Mouse (Mus musculus): ENCODE results near the gene Bnipl. TPM values are rescaled to one million over a fixed set of nuclear protein-coding genes. Genes with fewer than 3 reads are reported as not detected.
"Not testable (repeated sequence)": the region's sequence is repeated elsewhere in the genome, so short reads cannot be mapped to it uniquely, and the experiment has no call there.

The Bnipl gene
- polyA plus RNA-seq, 1 experiment from 2014 or later, result 0.38 TPM

GRCm38 (mm10) chr3:95218466-95219137, 32.4 kb downstream of the Bnipl start:
- Histone ChIP-seq H3K9me3 (no peaks in the 10 kb centered on the region), H3K27ac (replicated peaks) (peak overlapping the region; percentile 98), H3K36me3 (peaks cover 61% of the 10 kb centered on the region), H3K4me2 (replicated peaks) (peak overlapping the region; percentile 53), H3K9ac (replicated peaks) (no peak overlapping the region), H3K4me1 (peaks cover 9% of the 10 kb centered on the region), H3K27me3 (no peaks in the 10 kb centered on the region), H3K4me3 (peak overlapping the region; percentile 63; the same call in 1 of the 2 replicates)
- no peak for ATAC-seq (ENCODE audit: low FRiP score, low read depth)
- 79% methylated on average over 6 of the region's 6 CpGs for WGBS

GRCm38 (mm10) chr3:95217255-95218134, 33.5 kb downstream of the Bnipl start, which contains the start of gene Gabpb2:
Gene Gabpb2 (minus strand): TSS chr3:95217916.
- Histone ChIP-seq H3K4me1 (peaks cover 8% of the 10 kb centered on the region), H3K36me3 (peaks cover 52% of the 10 kb centered on the region), H3K4me2 (replicated peaks) (peak within 1 kb of the TSS; percentile 53), H3K27ac (replicated peaks) (peak within 1 kb of the TSS; percentile 98), H3K4me3 (peak within 1 kb of the TSS; percentile 63), H3K9ac (replicated peaks) (peak within 1 kb of the TSS; percentile 84), H3K27me3 (no peaks in the 10 kb centered on the region), H3K9me3 (no peaks in the 10 kb centered on the region)
- under 1% methylated on average over 56 of the region's 56 CpGs for WGBS
- peak; percentile 89 for ATAC-seq (ENCODE audit: low FRiP score, low read depth)

- WGBS, result 19% methylated on average over 4 of the region's 4 CpGs
- Histone ChIP-seq H3K27ac (replicated peaks) (peak overlapping the region; percentile 98; the same call in 1 of the 2 replicates), H3K4me1 (peaks cover 8% of the 10 kb centered on the region), H3K4me3 (peak overlapping the region; percentile 63), H3K9ac (replicated peaks) (peak overlapping the region; percentile 84), H3K36me3 (peaks cover 53% of the 10 kb centered on the region), H3K4me2 (replicated peaks) (peak overlapping the region; percentile 53), H3K27me3 (no peaks in the 10 kb centered on the region), H3K9me3 (no peaks in the 10 kb centered on the region)
- ATAC-seq (ENCODE audit: low FRiP score, low read depth), result no peak; the same call in 1 of the 2 replicates
These were observed 34.2 kb downstream of the Bnipl start for GRCm38 (mm10) chr3:95216655-95217254.

GRCm38 (mm10) chr3:95213609-95213975, 37.4 kb downstream of the Bnipl start:
- ATAC-seq (ENCODE audit: low FRiP score, low read depth), result no peak
- peaks cover 37% of the 10 kb centered on the region for H3K36me3 ChIP-seq
- H3K27ac ChIP-seq (replicated peaks), result no peak overlapping the region
- H3K9me3 ChIP-seq, result no peaks in the 10 kb centered on the region
- H3K9ac ChIP-seq (replicated peaks), result no peak overlapping the region
- H3K4me2 ChIP-seq (replicated peaks), result no peak overlapping the region
- H3K4me1 ChIP-seq, result peaks cover 8% of the 10 kb centered on the region
- no peak overlapping the region for H3K4me3 ChIP-seq
- WGBS, result 100% methylated on average over 1 of the region's 1 CpGs
- no peaks in the 10 kb centered on the region for H3K27me3 ChIP-seq

- 96% methylated on average over 7 of the region's 10 CpGs for WGBS
- not testable (repeated sequence) for H3K9me3 ChIP-seq; H3K9ac ChIP-seq (replicated peaks); H3K4me3 ChIP-seq; H3K4me2 ChIP-seq (replicated peaks); ATAC-seq (ENCODE audit: low FRiP score, low read depth); H3K27ac ChIP-seq (replicated peaks); H3K4me1 ChIP-seq; H3K27me3 ChIP-seq
- H3K36me3 ChIP-seq, result peaks cover 43% of the 10 kb centered on the region
These were observed 37.9 kb downstream of the Bnipl start for GRCm38 (mm10) chr3:95212889-95213608.

- Histone ChIP-seq H3K4me3 (no peak overlapping the region), H3K4me2 (replicated peaks) (no peak overlapping the region), H3K4me1 (no peaks in the 10 kb centered on the region), H3K27ac (replicated peaks) (no peak overlapping the region), H3K36me3 (peaks cover 59% of the 10 kb centered on the region), H3K9ac (replicated peaks) (no peak overlapping the region), H3K9me3 (no peaks in the 10 kb centered on the region), H3K27me3 (no peaks in the 10 kb centered on the region)
- 50% methylated on average over 2 of the region's 2 CpGs for WGBS
- ATAC-seq (ENCODE audit: low FRiP score, low read depth), result no peak
These were observed 40.4 kb downstream of the Bnipl start for GRCm38 (mm10) chr3:95210585-95210984.

- Histone ChIP-seq H3K27me3 (no peaks in the 10 kb centered on the region), H3K4me2 (replicated peaks) (no peak overlapping the region), H3K36me3 (peaks cover 63% of the 10 kb centered on the region), H3K9ac (replicated peaks) (no peak overlapping the region), H3K27ac (replicated peaks) (no peak overlapping the region), H3K4me3 (no peak overlapping the region), H3K9me3 (no peaks in the 10 kb centered on the region), H3K4me1 (no peaks in the 10 kb centered on the region)
- 90% methylated on average over 4 of the region's 4 CpGs for WGBS
- no peak for ATAC-seq (ENCODE audit: low FRiP score, low read depth)
These were observed 42.7 kb downstream of the Bnipl start for GRCm38 (mm10) chr3:95208286-95208685.

GRCm38 (mm10) chr3:95203880-95204279, 47.1 kb downstream of the Bnipl start:
- Histone ChIP-seq H3K27ac (replicated peaks) (no peak overlapping the region), H3K4me1 (no peaks in the 10 kb centered on the region), H3K27me3 (no peaks in the 10 kb centered on the region), H3K9ac (replicated peaks) (no peak overlapping the region), H3K36me3 (peaks cover 81% of the 10 kb centered on the region), H3K9me3 (no peaks in the 10 kb centered on the region), H3K4me2 (replicated peaks) (no peak overlapping the region), H3K4me3 (no peak overlapping the region)
- WGBS, result 91% methylated on average over 6 of the region's 6 CpGs
- ATAC-seq (ENCODE audit: low FRiP score, low read depth), result no peak

GRCm38 (mm10) chr3:95200562-95200961, 50.4 kb downstream of the Bnipl start:
- no peaks in the 10 kb centered on the region for H3K4me1 ChIP-seq
- no peak overlapping the region for H3K4me3 ChIP-seq
- WGBS, result 81% methylated on average over 2 of the region's 2 CpGs
- H3K9me3 ChIP-seq, result no peaks in the 10 kb centered on the region
- no peak overlapping the region for H3K4me2 ChIP-seq (replicated peaks)
- H3K36me3 ChIP-seq, result peaks cover 87% of the 10 kb centered on the region
- no peak overlapping the region for H3K9ac ChIP-seq (replicated peaks)
- no peak overlapping the region for H3K27ac ChIP-seq (replicated peaks)
- H3K27me3 ChIP-seq, result no peaks in the 10 kb centered on the region
- no peak for ATAC-seq (ENCODE audit: low FRiP score, low read depth)

- peaks cover 87% of the 10 kb centered on the region for H3K36me3 ChIP-seq
These were observed 50.9 kb downstream of the Bnipl start for GRCm38 (mm10) chr3:95200132-95200531.

GRCm38 (mm10) chr3:95199101-95199500, 51.9 kb downstream of the Bnipl start:
- no peak for ATAC-seq (ENCODE audit: low FRiP score, low read depth)
- Histone ChIP-seq H3K4me2 (replicated peaks) (no peak overlapping the region), H3K4me1 (no peaks in the 10 kb centered on the region), H3K36me3 (peaks cover 86% of the 10 kb centered on the region), H3K27me3 (no peaks in the 10 kb centered on the region), H3K4me3 (no peak overlapping the region), H3K9ac (replicated peaks) (no peak overlapping the region), H3K9me3 (no peaks in the 10 kb centered on the region), H3K27ac (replicated peaks) (no peak overlapping the region)
- WGBS, result 79% methylated on average over 1 of the region's 1 CpGs

More at GRCm38 (mm10) chr3:95200132-95200531, 50.9 kb downstream of the Bnipl start:
- Histone ChIP-seq H3K27ac (replicated peaks) (no peak overlapping the region), H3K27me3 (no peaks in the 10 kb centered on the region), H3K9me3 (no peaks in the 10 kb centered on the region), H3K4me2 (replicated peaks) (no peak overlapping the region), H3K9ac (replicated peaks) (no peak overlapping the region), H3K4me3 (no peak overlapping the region), H3K4me1 (no peaks in the 10 kb centered on the region)
- 70% methylated on average over 7 of the region's 7 CpGs for WGBS
- ATAC-seq (ENCODE audit: low FRiP score, low read depth), result no peak

Measured in midbrain, embryonic 12.5 days (tissue).